Mouse (Mus musculus): ENCODE data around the gene Ppp1r14a. TPM values are rescaled to one million over a fixed set of nuclear protein-coding genes. Genes with fewer than 3 reads are reported as not detected.

Gene Ppp1r14a
- total RNA-seq, 2 experiments from 2014 or later, result 3.8 to 4.5 TPM

DNA sequence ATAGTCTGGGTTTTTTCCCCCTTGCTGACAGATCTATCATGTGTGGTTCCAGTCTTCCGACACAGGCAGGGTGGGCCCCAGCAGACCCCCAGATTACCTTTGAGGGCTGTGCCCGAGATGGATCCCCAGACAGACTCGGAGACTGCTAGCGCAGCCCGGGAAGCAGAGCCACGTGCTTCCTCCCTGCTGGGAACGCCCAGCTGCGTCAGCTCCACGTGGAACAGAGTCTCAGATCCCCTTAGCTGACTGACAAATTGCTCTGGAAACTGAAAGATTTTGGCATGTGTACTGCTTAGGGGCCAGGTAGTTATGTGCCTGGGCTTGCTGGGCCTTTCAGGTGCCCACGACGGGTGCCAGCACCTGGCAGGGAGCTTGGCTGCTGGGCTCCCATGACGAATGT lies 52.6 kb downstream of the Ppp1r14a start:
- TF ChIP-seq CTCF (IDR thresholded peaks at IDR 0.05), result no peak
- no peak overlapping the region for H3K27ac ChIP-seq
- DNase-seq, result no peak
- intact Hi-C loops (cut with DNase I), result no loop called here
- no peak overlapping the region for H3K4me3 ChIP-seq

DNA sequence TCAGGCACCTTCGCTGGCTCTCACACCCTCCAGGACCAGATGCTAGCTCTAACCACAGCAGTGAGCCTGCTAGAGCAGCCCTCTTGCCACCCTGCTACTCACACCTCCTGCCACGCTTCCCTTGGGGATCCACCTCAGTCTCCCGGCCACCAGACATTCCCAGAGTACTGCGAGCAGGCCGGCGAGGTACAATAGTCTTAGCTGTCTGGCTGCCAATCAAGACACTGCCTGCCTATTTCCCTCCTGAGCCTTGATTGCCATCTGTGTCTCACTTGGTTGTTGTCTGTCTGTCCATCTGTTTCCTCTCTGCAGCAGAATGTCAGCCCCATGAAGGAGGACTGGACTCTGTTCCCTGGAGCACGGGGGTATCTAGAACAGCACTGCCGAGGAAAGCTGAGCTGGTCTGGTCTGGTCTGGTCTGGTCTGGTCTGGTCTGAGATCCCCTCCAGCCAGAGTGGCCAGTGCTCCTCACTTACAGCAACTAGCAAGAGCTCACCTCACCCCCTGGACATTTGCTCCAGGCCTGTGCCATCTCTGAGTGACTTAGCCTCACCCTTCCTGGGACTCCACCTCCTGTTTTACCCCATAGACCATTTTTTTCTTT lies 53.5 kb downstream of the Ppp1r14a start:
- intact Hi-C loops (cut with DNase I), result no loop called here
- no peak for DNase-seq
- no peak overlapping the region for H3K4me3 ChIP-seq
- TF ChIP-seq CTCF (IDR thresholded peaks at IDR 0.05), result no peak
- no peak overlapping the region for H3K27ac ChIP-seq

Other genes with a start within 250 kb of the Ppp1r14a start
- gene Ryr1, start 164.1 kb upstream of the Ppp1r14a start, total RNA-seq (2021), result 1,000 to 10,000 TPM; 1,499 to 2,077 TPM
- under 1 TPM; 0.61 to 0.84 TPM for gene Rasgrp4, start 154.5 kb upstream of the Ppp1r14a start, total RNA-seq (2021)
- gene Fam98c, start 133.1 kb upstream of the Ppp1r14a start, total RNA-seq (2021), result 10 to 100 TPM; 10.2 to 11.5 TPM
- under 1 TPM; 0.14 to 0.20 TPM for gene Ggn, start 119.1 kb upstream of the Ppp1r14a start, total RNA-seq (2021)
- 1 to 10 TPM; 1.0 to 1.6 TPM for gene Spred3, start 118.9 kb upstream of the Ppp1r14a start, total RNA-seq (2021)
- gene Psmd8, start 108.6 kb upstream of the Ppp1r14a start, total RNA-seq (2021), result 100 to 1,000 TPM; 142 to 228 TPM
- under 1 TPM; 0.08 to 0.23 TPM for gene Catsperg1, start 75.3 kb upstream of the Ppp1r14a start, total RNA-seq (2021)
- gene Kcnk6, start 56.8 kb upstream of the Ppp1r14a start, total RNA-seq (2021), result 1 to 10 TPM in 1 of 2 experiments, under 1 TPM in 1; 0.61 to 1.4 TPM
- 10 to 100 TPM; 35.9 to 46.6 TPM for gene Yif1b, start 51.0 kb upstream of the Ppp1r14a start, total RNA-seq (2021)
- under 1 TPM; 0.64 to 0.81 TPM for gene 2200002D01Rik, start 40.8 kb upstream of the Ppp1r14a start, total RNA-seq (2021)
- gene Spint2, start 7.4 kb upstream of the Ppp1r14a start, total RNA-seq (2021), result 1 to 10 TPM; 4.7 to 6.0 TPM
- gene Dpf1, start 14.6 kb downstream of the Ppp1r14a start, total RNA-seq (2021), result 1 to 10 TPM in 1 of 2 experiments, under 1 TPM in 1; 0.86 to 2.6 TPM
- 1 to 10 TPM; 7.0 to 9.2 TPM for gene Sipa1l3, start 229.3 kb downstream of the Ppp1r14a start, total RNA-seq (2021)

Data from gastrocnemius, adult 2 months (tissue).